Comparison of ENCODE assay signal across 13 mouse cellular contexts in the genomic region with DNA sequence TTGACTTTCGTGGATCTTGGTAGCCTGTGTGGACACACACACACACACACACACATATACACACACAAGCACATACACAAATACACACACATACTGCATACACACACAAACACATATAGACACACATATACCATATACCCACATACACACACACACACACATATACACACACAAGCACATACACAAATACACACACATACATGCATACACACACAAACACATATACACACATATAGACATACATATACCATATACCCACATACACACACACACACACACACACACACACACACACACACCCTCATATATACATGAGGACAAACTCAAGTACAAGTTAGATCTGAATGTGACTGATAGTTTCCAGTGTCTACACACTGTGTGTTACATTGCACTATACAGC.
DNase-seq lines count a peak whose midpoint lies in the region; ATAC-seq lines count a peak whose summit lies in the region.
"Had no signal": no experiment of that assay in that cellular context is flagged by ENCODE, and none has a peak within 500 bp of the region (broad histone marks: within the 10 kb centered on the region; RNA-seq: fewer than 3 reads in every experiment).

No protein-coding gene starts in this region.

- H3K4me3 ChIP-seq in hindbrain, embryonic 11.5 days (ENCODE audit: low read depth, low read length), result no peak overlapping the region
- H3K4me3 ChIP-seq in hindbrain, embryonic 16.5 days (ENCODE audit: low read length), result no peak overlapping the region
- no peak overlapping the region for H3K4me3 ChIP-seq in neural tube, embryonic 12.5 days
- no peak overlapping the region for H3K4me3 ChIP-seq in neural tube, embryonic 15.5 days (replicated peaks)
- H3K4me3 ChIP-seq in limb, embryonic 15.5 days, result no peak overlapping the region

- DNase-seq in hindbrain, embryonic 11.5 days (ENCODE audit: low spot score), result no peak
- no peak for DNase-seq in adrenal gland, adult (ENCODE audit: inconsistent age in 2 of 2, low spot score in 1 of 2)
- DNase-seq in urinary bladder, adult 18-20 months (ENCODE audit: low spot score in 2 of 2), result no peak
- DNase-seq: cerebellum, adult 9-11 months; heart, adult 11 months; spleen, adult 18-20 months had no signal

- H3K27ac ChIP-seq in hindbrain, embryonic 11.5 days (ENCODE audit: low read depth, low read length), result no peak overlapping the region
- H3K27ac ChIP-seq in hindbrain, embryonic 16.5 days (ENCODE audit: low read depth, low read length), result no peak overlapping the region
- no peak overlapping the region for H3K27ac ChIP-seq in neural tube, embryonic 12.5 days
- no peak overlapping the region for H3K27ac ChIP-seq in neural tube, embryonic 15.5 days (replicated peaks)
- H3K27ac ChIP-seq in limb, embryonic 15.5 days, result no peak overlapping the region
- H3K27ac ChIP-seq: liver, embryonic 14.5 days had no signal

- H3K9me3 ChIP-seq in hindbrain, embryonic 11.5 days (ENCODE audit: control insufficient read depth, low read length), result no peaks in the 10 kb centered on the region
- H3K9me3 ChIP-seq in hindbrain, embryonic 16.5 days (ENCODE audit: control insufficient read depth, low read length), result no peaks in the 10 kb centered on the region
- H3K9me3 ChIP-seq in neural tube, embryonic 12.5 days, result no peaks in the 10 kb centered on the region
- H3K9me3 ChIP-seq in neural tube, embryonic 15.5 days (replicated peaks), result no peaks in the 10 kb centered on the region
- no peaks in the 10 kb centered on the region for H3K9me3 ChIP-seq in limb, embryonic 15.5 days

- 96% methylated on average over 1 of the region's 1 CpGs for WGBS in hindbrain, embryonic 11.5 days
- 88% methylated on average over 1 of the region's 1 CpGs for WGBS in hindbrain, embryonic 16.5 days
- WGBS in neural tube, embryonic 12.5 days, result 100% methylated on average over 1 of the region's 1 CpGs
- 88% methylated on average over 1 of the region's 1 CpGs for WGBS in neural tube, embryonic 15.5 days
- WGBS in limb, embryonic 15.5 days, result 86% methylated on average over 1 of the region's 1 CpGs

- no peaks in the 10 kb centered on the region for H3K36me3 ChIP-seq in hindbrain, embryonic 11.5 days (ENCODE audit: control insufficient read depth, insufficient read depth, low read length)
- no peaks in the 10 kb centered on the region for H3K36me3 ChIP-seq in hindbrain, embryonic 16.5 days (ENCODE audit: control insufficient read depth, insufficient read depth, low read length)
- no peaks in the 10 kb centered on the region for H3K36me3 ChIP-seq in neural tube, embryonic 12.5 days
- H3K36me3 ChIP-seq in neural tube, embryonic 15.5 days, result no peaks in the 10 kb centered on the region
- no peaks in the 10 kb centered on the region for H3K36me3 ChIP-seq in limb, embryonic 15.5 days

- no peaks in the 10 kb centered on the region for H3K4me1 ChIP-seq in hindbrain, embryonic 11.5 days (replicated peaks; ENCODE audit: control insufficient read depth, insufficient read depth, low read length)
- H3K4me1 ChIP-seq in hindbrain, embryonic 16.5 days (ENCODE audit: control insufficient read depth, insufficient read depth, low read depth, low read length), result no peaks in the 10 kb centered on the region
- no peaks in the 10 kb centered on the region for H3K4me1 ChIP-seq in neural tube, embryonic 12.5 days
- H3K4me1 ChIP-seq in neural tube, embryonic 15.5 days, result no peaks in the 10 kb centered on the region
- no peaks in the 10 kb centered on the region for H3K4me1 ChIP-seq in limb, embryonic 15.5 days

- H3K9ac ChIP-seq in hindbrain, embryonic 11.5 days (ENCODE audit: low read depth, low read length), result no peak overlapping the region
- no peak overlapping the region for H3K9ac ChIP-seq in hindbrain, embryonic 16.5 days (ENCODE audit: low read depth, low read length)
- H3K9ac ChIP-seq in neural tube, embryonic 12.5 days, result no peak overlapping the region
- no peak overlapping the region for H3K9ac ChIP-seq in neural tube, embryonic 15.5 days (replicated peaks)
- no peak overlapping the region for H3K9ac ChIP-seq in limb, embryonic 15.5 days
- H3K9ac ChIP-seq: liver, embryonic 14.5 days had no signal

- H3K4me2 ChIP-seq in hindbrain, embryonic 11.5 days (replicated peaks; ENCODE audit: low read depth, low read length), result no peak overlapping the region
- no peak overlapping the region for H3K4me2 ChIP-seq in hindbrain, embryonic 16.5 days (ENCODE audit: low read length)
- H3K4me2 ChIP-seq in neural tube, embryonic 12.5 days (replicated peaks), result no peak overlapping the region
- H3K4me2 ChIP-seq in neural tube, embryonic 15.5 days, result no peak overlapping the region
- H3K4me2 ChIP-seq in limb, embryonic 15.5 days, result no peak overlapping the region

- no peaks in the 10 kb centered on the region for H3K27me3 ChIP-seq in hindbrain, embryonic 11.5 days (ENCODE audit: control insufficient read depth, insufficient read depth, low read length)
- no peaks in the 10 kb centered on the region for H3K27me3 ChIP-seq in hindbrain, embryonic 16.5 days (replicated peaks; ENCODE audit: control insufficient read depth, insufficient read depth, low read length)
- no peaks in the 10 kb centered on the region for H3K27me3 ChIP-seq in neural tube, embryonic 12.5 days (replicated peaks)
- H3K27me3 ChIP-seq in neural tube, embryonic 15.5 days (replicated peaks), result no peaks in the 10 kb centered on the region
- H3K27me3 ChIP-seq in limb, embryonic 15.5 days, result no peaks in the 10 kb centered on the region

- peak; percentile 64 for ATAC-seq in hindbrain, embryonic 11.5 days (ENCODE audit: low FRiP score)
- ATAC-seq in hindbrain, embryonic 16.5 days, result no peak
- ATAC-seq in neural tube, embryonic 12.5 days (ENCODE audit: low FRiP score, low read depth), result peak; percentile 48; the same call in 1 of the 2 replicates
- ATAC-seq in neural tube, embryonic 15.5 days (ENCODE audit: low FRiP score), result no peak
- ATAC-seq in limb, embryonic 15.5 days (ENCODE audit: insufficient number of reproducible peaks, low FRiP score, low TSS enrichment, low read depth), result peak; percentile 77
- ATAC-seq: inflammation-experienced regulatory T-cells, adult 6 months; Patski had no signal

Comparison
In these comparisons a context has a peak if more than half of its experiments do, and no peak if none do; other contexts are left out.
1. ATAC-seq: peak in hindbrain, embryonic 11.5 days (single experiment), neural tube, embryonic 12.5 days (single experiment) and limb, embryonic 15.5 days (single experiment); none in hindbrain, embryonic 16.5 days (single experiment) and neural tube, embryonic 15.5 days (single experiment).